Mouse (Mus musculus): ENCODE data around the gene Ism1. TPM values are rescaled to one million over a fixed set of nuclear protein-coding genes. Genes with fewer than 3 reads are reported as not detected.

Gene Ism1
- polyA plus RNA-seq, 1 experiment = 5.0 TPM

- no peak for DNase-seq (ENCODE audit: low spot score)
Observed at GRCm38 (mm10) chr2:139712046-139712445, 34.1 kb downstream of the Ism1 start.

- no peak for DNase-seq (ENCODE audit: low spot score)
Observed at GRCm38 (mm10) chr2:139714206-139714605, 36.2 kb downstream of the Ism1 start.

GRCm38 (mm10) chr2:139717772-139718171 is 39.8 kb downstream of the Ism1 start:
- DNase-seq (ENCODE audit: low spot score) = no peak

GRCm38 (mm10) chr2:139722700-139723099 is 44.7 kb downstream of the Ism1 start:
- DNase-seq (ENCODE audit: low spot score) = peak; percentile 25

GRCm38 (mm10) chr2:139723304-139723703 is 45.3 kb downstream of the Ism1 start:
- no peak for DNase-seq (ENCODE audit: low spot score)

GRCm38 (mm10) chr2:139724202-139724838 is 46.3 kb downstream of the Ism1 start:
- no peak for DNase-seq (ENCODE audit: low spot score)

GRCm38 (mm10) chr2:139725328-139725727 is 47.4 kb downstream of the Ism1 start:
- DNase-seq (ENCODE audit: low spot score) = no peak

GRCm38 (mm10) chr2:139728060-139728459 is 50.1 kb downstream of the Ism1 start:
- no peak for DNase-seq (ENCODE audit: low spot score)

- no peak for DNase-seq (ENCODE audit: low spot score)
Observed at GRCm38 (mm10) chr2:139729377-139729776, 51.4 kb downstream of the Ism1 start.

GRCm38 (mm10) chr2:139742381-139742780 is 64.4 kb downstream of the Ism1 start:
- no peak for DNase-seq (ENCODE audit: low spot score)

- no peak for DNase-seq (ENCODE audit: low spot score)
Observed at GRCm38 (mm10) chr2:139757021-139757420, 79.0 kb downstream of the Ism1 start.

- DNase-seq (ENCODE audit: low spot score) = no peak
Observed at GRCm38 (mm10) chr2:139757456-139757855, 79.5 kb downstream of the Ism1 start.

GRCm38 (mm10) chr2:139764355-139764754 is 86.4 kb downstream of the Ism1 start:
- DNase-seq (ENCODE audit: low spot score) = no peak

- no peak for DNase-seq (ENCODE audit: low spot score)
Observed at GRCm38 (mm10) chr2:139774949-139775570, 97.1 kb downstream of the Ism1 start.

- no peak for DNase-seq (ENCODE audit: low spot score)
Observed at GRCm38 (mm10) chr2:139776644-139777043, 98.7 kb downstream of the Ism1 start.

GRCm38 (mm10) chr2:139778283-139778682 is 100.3 kb downstream of the Ism1 start:
- no peak for DNase-seq (ENCODE audit: low spot score)

GRCm38 (mm10) chr2:139783318-139783850 is 105.4 kb downstream of the Ism1 start:
- no peak for DNase-seq (ENCODE audit: low spot score)

- no peak for DNase-seq (ENCODE audit: low spot score)
Observed at GRCm38 (mm10) chr2:139784465-139784864, 106.5 kb downstream of the Ism1 start.

- no peak for DNase-seq (ENCODE audit: low spot score)
Observed at GRCm38 (mm10) chr2:139784946-139785345, 107.0 kb downstream of the Ism1 start.

- no peak for DNase-seq (ENCODE audit: low spot score)
Observed at GRCm38 (mm10) chr2:139788658-139789057, 110.7 kb downstream of the Ism1 start.

- DNase-seq (ENCODE audit: low spot score) = no peak
Observed at GRCm38 (mm10) chr2:139792345-139793120, 114.6 kb downstream of the Ism1 start.

- DNase-seq (ENCODE audit: low spot score) = no peak
Observed at GRCm38 (mm10) chr2:139804041-139804440, 126.1 kb downstream of the Ism1 start.

GRCm38 (mm10) chr2:139807887-139808286 is 129.9 kb downstream of the Ism1 start:
- no peak for DNase-seq (ENCODE audit: low spot score)

All from urinary bladder, adult 2 months (tissue).